Mouse (Mus musculus): ENCODE measurements around the gene Olfr160. TPM values are rescaled to one million over a fixed set of nuclear protein-coding genes. Genes with fewer than 3 reads are reported as not detected.

Olfr160 gene
- not detected for total RNA-seq (2022)

GRCm38 (mm10) chr9:37716150-37716549 is at the start of gene Olfr160:
TSS of gene Olfr160 (minus strand) at chr9:37716250.
- DNase-seq (ENCODE audit: low spot score in 2 of 2): no peak

GRCm38 (mm10) chr9:37762541-37762940 is 46.5 kb upstream of the Olfr160 start:
- no peak for DNase-seq (ENCODE audit: low spot score in 2 of 2)

DNA sequence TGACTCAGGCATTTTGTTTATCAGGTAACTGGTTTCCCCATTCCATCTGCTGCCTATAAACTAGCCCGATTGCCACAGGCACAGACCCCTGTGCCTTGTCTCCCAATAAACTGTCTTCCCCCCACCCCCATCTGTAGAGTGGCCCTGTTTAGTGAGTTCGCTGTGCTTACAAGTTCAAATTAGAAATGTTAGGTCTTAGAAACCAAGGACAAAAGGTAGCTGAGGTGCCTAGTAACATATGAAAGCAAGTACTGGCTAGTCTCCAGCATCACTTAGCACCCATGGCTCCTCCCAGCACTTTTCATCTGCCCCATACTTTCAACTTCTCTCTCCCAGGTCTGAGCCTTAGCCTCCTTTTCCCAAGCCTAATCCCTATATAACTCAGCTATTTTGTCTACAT is 45.7 kb upstream of the Olfr160 start:
- DNase-seq (ENCODE audit: low spot score in 2 of 2): no peak

- no peak for DNase-seq (ENCODE audit: low spot score in 2 of 2)
Measured at GRCm38 (mm10) chr9:37752006-37752405, 36.0 kb upstream of the Olfr160 start.

DNA sequence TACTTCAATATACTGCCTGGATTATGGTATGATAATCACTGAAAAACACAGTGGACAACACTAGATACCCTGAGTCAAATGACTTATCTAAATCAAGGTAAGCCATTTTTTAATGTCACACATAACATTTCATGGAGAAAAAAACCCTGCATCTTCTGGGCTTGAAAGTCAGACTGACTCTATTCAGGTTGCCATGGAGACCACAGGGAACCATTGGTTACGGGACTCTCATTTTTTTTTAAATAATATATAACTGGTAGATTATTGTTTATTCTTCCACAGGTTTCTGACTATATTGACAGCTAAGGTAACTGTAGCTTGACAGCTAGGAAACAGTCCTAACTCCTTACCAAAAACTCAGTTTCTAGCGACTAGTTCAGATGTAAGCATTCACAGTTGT is 35.4 kb upstream of the Olfr160 start:
- DNase-seq (ENCODE audit: low spot score in 2 of 2): no peak

DNA sequence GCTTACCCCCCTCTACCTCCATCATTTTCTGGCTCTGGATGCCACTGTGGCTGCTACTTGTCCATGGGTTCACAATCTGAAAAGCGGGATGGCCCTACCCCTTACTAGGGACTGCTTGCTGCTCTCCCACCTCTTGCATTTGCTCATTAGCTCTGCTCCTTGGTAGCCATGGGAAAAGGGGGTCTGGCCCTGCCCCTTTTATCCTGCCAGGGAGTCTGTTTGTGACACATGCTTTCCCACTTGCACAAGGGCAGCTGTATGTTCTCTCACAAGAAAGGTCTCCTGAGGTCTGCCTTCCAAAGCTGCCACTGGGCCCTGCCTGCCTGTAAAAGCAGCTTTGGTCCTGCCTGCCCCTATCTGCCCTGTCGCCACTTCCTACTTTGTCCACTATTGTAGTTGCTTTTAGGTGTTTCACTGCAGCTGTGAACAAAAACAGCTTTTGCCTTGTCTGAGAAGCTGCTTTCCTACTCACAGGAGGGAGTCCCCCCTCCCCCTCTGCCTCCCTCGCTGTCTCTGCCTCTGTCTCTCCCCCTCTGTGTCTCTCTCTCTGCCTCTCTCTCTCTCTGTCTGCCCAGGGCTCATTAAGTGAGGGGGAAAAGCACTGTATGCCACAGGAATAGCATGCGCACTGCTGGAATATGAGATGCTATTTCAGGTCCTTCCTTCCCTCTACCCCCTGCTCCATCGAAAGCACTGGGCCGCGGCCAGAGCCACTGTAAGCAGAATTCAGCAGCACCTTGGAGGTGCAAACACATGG is 34.4 kb upstream of the Olfr160 start:
- DNase-seq (ENCODE audit: low spot score in 2 of 2): no peak

DNA sequence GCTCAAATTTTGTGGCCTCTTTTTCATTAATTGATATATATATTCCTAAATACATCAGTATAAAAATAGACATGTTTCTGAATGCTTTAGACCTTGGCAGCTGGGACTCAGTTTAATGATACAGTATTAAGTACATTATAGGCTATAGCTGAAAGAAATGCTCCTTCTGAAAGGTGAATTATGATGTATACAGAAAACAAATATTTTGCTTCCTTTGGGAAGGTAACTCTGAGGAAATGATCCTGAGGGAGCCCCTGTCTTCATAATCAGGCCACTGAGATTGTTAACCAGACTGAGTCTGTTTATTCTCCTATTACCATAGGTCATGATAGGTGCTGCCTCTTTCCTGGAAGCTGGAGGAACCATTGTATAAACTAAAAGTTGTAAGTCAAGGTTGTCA is 28.8 kb upstream of the Olfr160 start, which contains the start of gene Olfr874:
TSS of gene Olfr874 (plus strand) at position 301 of the 400 bp plus-strand sequence.
- DNase-seq (ENCODE audit: low spot score in 2 of 2): no peak

DNA sequence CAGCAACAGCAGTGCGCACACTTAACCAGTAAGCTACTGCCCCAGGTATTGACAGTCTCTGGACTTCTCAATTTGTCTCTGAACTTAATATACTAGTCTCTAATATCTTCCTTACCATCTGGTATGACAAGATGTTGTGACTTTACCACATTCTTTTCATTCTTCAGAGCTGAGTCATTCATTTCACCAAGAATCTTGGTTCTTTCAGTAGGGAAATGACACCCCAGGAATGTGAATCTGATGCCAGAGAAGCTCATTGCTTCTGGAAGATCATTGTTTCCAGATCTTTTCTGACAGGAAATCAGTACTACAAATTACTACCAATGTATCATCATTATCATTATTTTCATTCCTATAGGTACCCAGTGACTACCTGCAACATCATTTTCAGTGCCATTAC is 18.3 kb upstream of the Olfr160 start:
- no peak for DNase-seq (ENCODE audit: low spot score in 2 of 2)

DNA sequence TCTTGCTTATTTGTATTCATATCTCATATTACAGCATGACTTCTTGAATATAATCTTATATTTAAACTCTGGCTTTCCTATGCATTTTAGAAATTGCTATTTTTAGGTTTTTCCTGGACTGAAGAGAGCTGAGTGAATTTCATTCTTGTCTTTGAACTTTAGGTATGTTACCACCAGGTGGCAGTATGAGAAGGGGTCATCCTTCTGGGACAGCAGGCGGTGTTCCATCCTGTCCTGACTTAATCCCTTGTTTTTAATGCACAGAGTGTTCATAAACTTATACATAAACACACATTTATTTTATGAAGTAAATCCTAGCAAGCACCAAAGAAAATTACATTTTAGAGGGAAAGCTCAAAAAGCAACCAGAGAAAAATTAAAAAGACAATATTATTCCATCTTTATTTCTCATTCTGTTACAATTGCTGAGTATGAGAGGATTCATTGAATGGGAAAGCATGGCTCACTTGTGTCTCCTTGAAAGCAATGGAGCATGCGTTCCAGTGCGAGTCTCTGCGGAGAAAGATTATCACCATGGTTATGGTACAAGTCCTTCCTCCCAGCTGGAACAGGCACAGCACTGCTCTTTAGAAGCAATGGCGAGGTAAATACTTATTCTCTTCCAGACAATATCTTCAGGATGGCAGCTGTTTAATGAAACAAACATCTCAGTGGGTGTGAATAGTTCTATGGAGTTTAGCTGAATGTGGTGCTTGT is 25.9 kb downstream of the Olfr160 start:
- no peak for DNase-seq (ENCODE audit: low spot score in 2 of 2)

DNA sequence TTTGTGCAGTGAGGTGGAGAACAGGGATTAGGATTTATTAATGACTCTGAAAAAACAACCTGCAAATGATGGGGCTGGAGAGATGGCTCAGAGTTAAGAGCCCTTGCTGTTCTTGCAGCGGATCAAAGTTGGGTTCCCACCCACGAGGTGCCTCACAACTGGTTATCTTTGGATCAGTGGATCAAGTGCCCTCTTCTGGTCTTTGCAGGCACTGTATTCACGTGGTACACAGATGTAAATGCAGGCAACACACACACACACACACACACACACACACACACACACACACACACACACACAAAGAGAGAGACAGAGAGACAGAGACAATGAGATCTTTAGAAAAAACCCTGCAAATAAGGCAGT is 28.1 kb downstream of the Olfr160 start:
- no peak for DNase-seq (ENCODE audit: low spot score in 2 of 2)

DNA sequence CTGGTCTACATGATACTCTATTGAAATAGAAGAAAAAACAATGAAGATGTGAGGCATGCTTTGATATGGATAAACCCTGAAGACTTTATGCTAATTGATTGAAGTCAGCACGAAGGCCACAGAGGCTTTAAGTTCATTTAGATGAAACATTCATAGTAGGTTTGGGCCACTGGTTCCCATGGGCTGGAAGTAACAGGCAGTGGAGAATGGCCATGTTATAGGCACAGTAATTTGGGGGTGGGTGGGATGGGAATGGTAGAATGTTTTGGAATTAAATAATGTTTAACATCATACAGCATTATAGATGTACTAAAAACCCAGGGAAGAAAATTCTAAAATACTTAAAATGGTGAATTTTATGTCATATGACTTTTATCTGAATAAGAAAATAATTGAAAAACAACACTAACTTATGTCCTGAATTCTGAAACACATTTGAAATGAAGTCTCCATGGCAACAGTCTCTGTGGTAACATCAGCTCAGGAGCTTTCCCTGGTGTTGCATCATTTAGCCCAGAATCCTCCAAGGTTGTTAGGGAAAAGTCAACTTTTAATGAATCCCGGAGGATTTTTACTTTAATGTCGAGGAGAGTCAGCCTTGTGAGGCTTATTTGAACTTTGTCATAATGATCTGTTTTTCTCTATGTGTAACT is 28.6 kb downstream of the Olfr160 start:
- no peak for DNase-seq (ENCODE audit: low spot score in 2 of 2)

DNA sequence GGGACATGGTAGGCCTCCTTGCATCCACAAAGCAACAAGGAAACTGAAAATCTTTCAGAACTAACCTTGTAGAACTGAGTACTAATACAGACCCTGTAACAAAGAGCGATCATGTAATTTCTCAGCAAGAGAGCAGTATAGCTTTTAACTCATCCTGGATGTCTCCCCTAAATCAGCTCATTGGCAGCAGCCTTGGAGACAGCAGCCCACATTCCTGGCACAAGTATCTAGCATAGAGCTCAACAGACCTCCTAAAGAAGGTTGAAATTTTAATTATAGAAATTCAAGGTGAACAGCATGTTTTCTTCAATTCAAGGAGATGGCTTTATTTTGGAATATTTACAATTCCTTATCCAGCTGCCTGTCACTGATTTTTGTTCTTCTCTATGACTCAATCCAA is 34.9 kb downstream of the Olfr160 start:
- no peak for DNase-seq (ENCODE audit: low spot score in 2 of 2)

DNA sequence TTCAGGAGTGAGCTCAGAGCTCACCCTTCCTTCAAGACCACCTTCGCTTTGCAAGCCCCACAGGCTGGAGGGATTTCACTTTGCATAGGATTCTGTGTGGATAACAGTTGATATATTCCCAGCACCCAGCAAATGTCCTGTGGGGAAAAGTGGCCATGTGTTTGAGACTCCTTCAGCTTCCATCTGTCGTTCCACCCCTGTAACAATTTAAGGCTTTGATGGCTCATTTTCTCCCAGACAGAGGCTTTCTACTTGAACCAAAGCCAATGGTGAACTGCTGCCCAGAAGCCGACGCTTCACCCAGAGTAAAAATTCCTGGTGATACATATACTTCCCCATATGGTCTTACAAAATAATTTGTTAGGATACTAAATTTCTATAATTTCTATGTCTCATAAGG is 40.8 kb downstream of the Olfr160 start:
- DNase-seq (ENCODE audit: low spot score in 2 of 2): no peak

DNA sequence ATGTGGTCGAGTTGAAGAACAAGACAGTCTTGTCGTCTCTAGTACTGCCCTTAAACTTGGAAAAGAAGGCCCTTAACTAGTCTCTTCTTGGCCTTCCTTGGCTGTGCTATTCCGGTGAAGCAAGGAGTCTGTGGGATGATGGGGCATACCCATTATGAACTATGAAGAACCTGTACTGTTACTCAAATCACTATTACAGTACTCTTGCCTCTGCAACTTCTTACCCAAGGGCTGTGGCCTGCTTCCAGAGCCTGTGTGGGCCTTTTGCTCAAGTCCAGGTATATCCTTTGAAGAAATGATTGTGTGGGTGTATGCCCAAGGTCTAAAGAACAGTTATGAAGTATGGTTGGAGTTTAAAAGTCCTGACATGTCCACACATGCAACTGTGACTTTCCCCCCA is 45.8 kb downstream of the Olfr160 start:
- DNase-seq (ENCODE audit: low spot score in 2 of 2): no peak

DNA sequence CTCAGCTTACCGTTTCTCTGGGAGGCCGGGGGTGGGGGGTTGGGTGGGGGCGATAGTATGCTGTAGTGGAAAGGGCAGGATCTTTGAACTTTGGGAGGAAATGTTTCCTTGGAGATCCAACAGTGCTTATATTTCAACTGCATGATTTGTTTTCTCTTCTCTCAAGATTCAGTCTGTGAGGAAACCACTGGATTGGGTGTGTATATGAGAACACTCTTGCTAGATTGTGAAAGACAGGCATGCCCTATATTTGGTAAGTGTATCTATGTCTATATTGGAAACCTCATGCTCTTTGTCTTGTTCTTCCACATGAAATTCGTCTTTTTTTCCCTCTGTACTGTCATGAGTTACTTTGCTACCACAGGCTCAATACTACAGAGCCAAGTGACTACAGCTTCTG is 46.4 kb downstream of the Olfr160 start:
- no peak for DNase-seq (ENCODE audit: low spot score in 2 of 2)

GRCm38 (mm10) chr9:37669115-37669514 is 46.9 kb downstream of the Olfr160 start, which contains the start of gene Panx3:
TSS of gene Panx3 (minus strand) at chr9:37669235.
- DNase-seq (ENCODE audit: low spot score in 2 of 2): no peak

DNA sequence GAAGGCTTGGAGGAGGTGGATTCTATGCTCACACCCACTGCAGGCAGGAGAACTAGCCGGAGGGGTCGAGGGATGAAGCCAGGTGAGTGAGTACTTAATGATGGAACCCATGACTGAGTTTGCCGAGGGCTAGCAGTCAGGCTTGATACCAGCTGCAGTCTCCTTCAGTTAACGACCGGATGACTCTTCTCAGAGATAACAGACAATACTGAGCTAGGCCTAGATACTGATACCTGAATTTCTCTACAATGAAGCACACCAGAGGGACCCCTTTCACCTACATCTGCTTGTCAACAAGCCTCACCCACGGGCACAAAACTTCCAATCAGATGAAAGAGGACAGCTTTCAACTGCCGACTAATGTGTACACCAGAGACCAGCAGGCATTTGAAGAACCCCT is 50.0 kb downstream of the Olfr160 start:
- no peak for DNase-seq (ENCODE audit: low spot score in 2 of 2)

DNA sequence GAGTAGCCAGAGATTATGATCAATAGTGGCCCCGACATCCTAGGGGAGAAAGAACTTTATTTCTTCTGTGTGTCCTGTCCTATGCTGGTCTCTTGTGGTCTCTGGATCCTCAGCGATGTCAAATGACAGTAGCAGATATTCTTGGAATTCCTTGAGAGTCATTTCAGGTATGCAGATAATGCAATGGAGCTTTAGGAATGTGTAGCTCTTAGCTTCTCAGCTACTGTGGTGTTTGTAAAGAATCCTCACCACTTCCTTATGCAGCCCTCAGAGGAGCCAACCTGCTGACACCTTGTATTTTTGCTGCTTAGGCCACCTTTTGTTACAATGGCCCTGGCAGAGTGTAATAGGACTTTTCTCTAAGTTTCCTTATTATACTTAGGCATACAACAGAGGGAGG is 51.4 kb downstream of the Olfr160 start:
- no peak for DNase-seq (ENCODE audit: low spot score in 2 of 2)

DNA sequence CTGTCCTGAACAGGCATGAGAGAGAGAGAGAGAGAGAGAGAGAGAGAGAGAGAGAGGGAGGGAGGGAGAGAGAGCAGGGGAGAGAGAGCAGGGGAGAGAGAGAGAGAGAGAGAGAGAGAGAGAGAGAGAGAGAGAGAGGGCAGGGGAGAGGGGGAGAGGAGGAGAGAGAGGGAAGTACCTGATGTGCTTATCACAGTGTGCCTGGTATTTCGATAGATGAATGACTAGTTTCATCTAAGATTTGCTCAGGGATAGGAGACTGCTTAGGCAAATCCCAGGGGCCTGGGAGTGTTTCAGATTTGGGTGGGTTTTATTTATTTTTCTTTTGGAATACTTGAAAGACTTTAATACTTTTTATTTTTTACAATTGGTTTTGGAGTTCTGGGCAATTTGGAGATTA is 52.8 kb downstream of the Olfr160 start:
- DNase-seq (ENCODE audit: low spot score in 2 of 2): no peak

DNA sequence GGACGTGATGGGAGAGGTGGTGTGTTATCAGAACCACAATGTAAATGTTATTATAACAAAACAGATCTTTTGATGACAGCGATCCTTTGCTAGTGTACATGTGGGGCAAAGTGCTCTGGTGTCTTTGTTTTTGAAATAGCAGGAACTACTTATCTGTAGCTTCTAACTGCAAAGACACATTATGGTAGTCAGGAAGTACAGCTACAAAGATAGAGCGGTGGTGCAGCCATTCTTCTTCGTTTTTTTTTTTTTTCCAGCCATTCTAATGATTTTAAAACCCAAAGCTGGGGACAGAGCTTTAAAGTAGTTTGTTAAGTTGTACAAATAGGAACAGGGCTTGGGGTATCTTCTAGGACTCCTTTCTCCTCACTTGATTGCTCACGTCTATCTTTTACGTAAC is 56.6 kb downstream of the Olfr160 start:
- DNase-seq (ENCODE audit: low spot score in 2 of 2): no peak

All from gastrocnemius, adult 8-10 months (tissue).